Mouse (Mus musculus): Measurements from ENCODE around the gene Scn5a. TPM values are rescaled to one million over a fixed set of nuclear protein-coding genes. Genes with fewer than 3 reads are reported as not detected.

The Scn5a gene
- polyA plus RNA-seq, 1 experiment from 2014 or later: 1.5 TPM

GRCm38 (mm10) chr9:119473011-119473410, 105.8 kb downstream of the Scn5a start:
- Histone ChIP-seq H3K9me3 (no peaks in the 10 kb centered on the region), H3K36me3 (replicated peaks) (peaks cover 29% of the 10 kb centered on the region), H3K4me1 (peaks cover 23% of the 10 kb centered on the region), H3K4me3 (no peak overlapping the region), H3K27me3 (replicated peaks; ENCODE audit: low read depth, poor library complexity, severe bottlenecking) (no peaks in the 10 kb centered on the region), H3K27ac (replicated peaks) (no peak overlapping the region)
- WGBS: 84% methylated on average over 1 of the region's 1 CpGs
- no peak for DNase-seq (ENCODE audit: low spot score)

- 80% methylated on average over 11 of the region's 11 CpGs for WGBS
- Histone ChIP-seq H3K27me3 (replicated peaks; ENCODE audit: low read depth, poor library complexity, severe bottlenecking) (no peaks in the 10 kb centered on the region), H3K9me3 (no peaks in the 10 kb centered on the region), H3K4me3 (no peak overlapping the region), H3K4me1 (peaks cover 23% of the 10 kb centered on the region), H3K27ac (replicated peaks) (no peak overlapping the region), H3K36me3 (replicated peaks) (peaks cover 35% of the 10 kb centered on the region)
- DNase-seq (ENCODE audit: low spot score): no peak
These were observed 106.4 kb downstream of the Scn5a start for GRCm38 (mm10) chr9:119472412-119472918.

- no peak for DNase-seq (ENCODE audit: low spot score)
- Histone ChIP-seq H3K4me3 (no peak overlapping the region), H3K4me1 (peaks cover 13% of the 10 kb centered on the region), H3K27me3 (replicated peaks; ENCODE audit: low read depth, poor library complexity, severe bottlenecking) (no peaks in the 10 kb centered on the region), H3K9me3 (0 out of 2 replicates have a peak, but pooled peaks cover 2% of the 10 kb centered on the region), H3K36me3 (replicated peaks) (peaks cover 61% of the 10 kb centered on the region), H3K27ac (replicated peaks) (no peak overlapping the region)
- WGBS: 82% methylated on average over 8 of the region's 8 CpGs
These were observed 109.0 kb downstream of the Scn5a start for GRCm38 (mm10) chr9:119469691-119470353.

- peaks cover 99% of the 10 kb centered on the region for H3K36me3 ChIP-seq (replicated peaks)
- H3K4me1 ChIP-seq: no peaks in the 10 kb centered on the region
- no peak overlapping the region for H3K27ac ChIP-seq (replicated peaks)
- H3K4me3 ChIP-seq: no peak overlapping the region
- 0 out of 2 replicates have a peak, but pooled peaks cover 2% of the 10 kb centered on the region for H3K9me3 ChIP-seq
- peak; percentile 37 for DNase-seq (ENCODE audit: low spot score)
- no peaks in the 10 kb centered on the region for H3K27me3 ChIP-seq (replicated peaks; ENCODE audit: low read depth, poor library complexity, severe bottlenecking)
- 72% methylated on average over 7 of the region's 7 CpGs for WGBS
These were observed 113.2 kb downstream of the Scn5a start for GRCm38 (mm10) chr9:119465595-119465994.

GRCm38 (mm10) chr9:119465056-119465455, 113.8 kb downstream of the Scn5a start:
- peaks cover 96% of the 10 kb centered on the region for H3K36me3 ChIP-seq (replicated peaks)
- WGBS: 88% methylated on average over 6 of the region's 6 CpGs
- H3K9me3 ChIP-seq: 0 out of 2 replicates have a peak, but pooled peaks cover 2% of the 10 kb centered on the region
- H3K4me1 ChIP-seq: no peaks in the 10 kb centered on the region
- no peaks in the 10 kb centered on the region for H3K27me3 ChIP-seq (replicated peaks; ENCODE audit: low read depth, poor library complexity, severe bottlenecking)
- H3K4me3 ChIP-seq: no peak overlapping the region
- no peak overlapping the region for H3K27ac ChIP-seq (replicated peaks)
- no peak for DNase-seq (ENCODE audit: low spot score)

- peak; percentile 69 for DNase-seq (ENCODE audit: low spot score)
- Histone ChIP-seq H3K27ac (replicated peaks) (no peak overlapping the region), H3K27me3 (replicated peaks; ENCODE audit: low read depth, poor library complexity, severe bottlenecking) (no peaks in the 10 kb centered on the region), H3K9me3 (0 out of 2 replicates have a peak, but pooled peaks cover 2% of the 10 kb centered on the region), H3K4me1 (no peaks in the 10 kb centered on the region), H3K4me3 (no peak overlapping the region), H3K36me3 (replicated peaks) (peaks cover 90% of the 10 kb centered on the region)
- WGBS: 58% methylated on average over 8 of the region's 8 CpGs
These were observed 118.4 kb downstream of the Scn5a start for GRCm38 (mm10) chr9:119460410-119460809.

- WGBS: 91% methylated on average over 14 of the region's 14 CpGs
- H3K4me1 ChIP-seq: no peaks in the 10 kb centered on the region
- DNase-seq (ENCODE audit: low spot score): no peak
These were observed 121.7 kb downstream of the Scn5a start for GRCm38 (mm10) chr9:119457122-119457521.

GRCm38 (mm10) chr9:119455967-119456366, 122.8 kb downstream of the Scn5a start:
- no peak for DNase-seq (ENCODE audit: low spot score)
- Histone ChIP-seq H3K27me3 (replicated peaks; ENCODE audit: low read depth, poor library complexity, severe bottlenecking) (no peaks in the 10 kb centered on the region), H3K36me3 (replicated peaks) (peaks cover 88% of the 10 kb centered on the region), H3K4me1 (no peaks in the 10 kb centered on the region), H3K9me3 (no peaks in the 10 kb centered on the region), H3K27ac (replicated peaks) (no peak overlapping the region), H3K4me3 (no peak overlapping the region)
- WGBS: 92% methylated on average over 14 of the region's 14 CpGs

More at GRCm38 (mm10) chr9:119457122-119457521, 121.7 kb downstream of the Scn5a start:
- H3K4me3 ChIP-seq: no peak overlapping the region
- no peak overlapping the region for H3K27ac ChIP-seq (replicated peaks)
- H3K36me3 ChIP-seq (replicated peaks): peaks cover 88% of the 10 kb centered on the region
- H3K27me3 ChIP-seq (replicated peaks; ENCODE audit: low read depth, poor library complexity, severe bottlenecking): no peaks in the 10 kb centered on the region
- H3K9me3 ChIP-seq: no peaks in the 10 kb centered on the region

- Histone ChIP-seq H3K9me3 (no peaks in the 10 kb centered on the region), H3K4me3 (peak overlapping the region; percentile 95), H3K36me3 (replicated peaks) (peaks cover 57% of the 10 kb centered on the region), H3K4me1 (peaks cover 16% of the 10 kb centered on the region), H3K27me3 (replicated peaks; ENCODE audit: low read depth, poor library complexity, severe bottlenecking) (no peaks in the 10 kb centered on the region), H3K27ac (replicated peaks) (peak overlapping the region; percentile 96)
- no peak for DNase-seq (ENCODE audit: low spot score)
- 46% methylated on average over 6 of the region's 6 CpGs for WGBS
These were observed 133.1 kb downstream of the Scn5a start for GRCm38 (mm10) chr9:119445737-119446136.

GRCm38 (mm10) chr9:119444738-119445429, 133.9 kb downstream of the Scn5a start, which contains the start of gene Exog:
Gene Exog (plus strand): TSS chr9:119444943.
- peaks cover 16% of the 10 kb centered on the region for H3K4me1 ChIP-seq
- DNase-seq (ENCODE audit: low spot score): peak; percentile 99
- H3K9me3 ChIP-seq: no peaks in the 10 kb centered on the region
- H3K4me3 ChIP-seq: peak within 1 kb of the TSS; percentile 95
- under 1% methylated on average over 52 of the region's 52 CpGs for WGBS
- H3K36me3 ChIP-seq (replicated peaks): peaks cover 56% of the 10 kb centered on the region
- no peaks in the 10 kb centered on the region for H3K27me3 ChIP-seq (replicated peaks; ENCODE audit: low read depth, poor library complexity, severe bottlenecking)
- H3K27ac ChIP-seq (replicated peaks): peak within 1 kb of the TSS; percentile 96

GRCm38 (mm10) chr9:119438498-119439000, 140.3 kb downstream of the Scn5a start:
- no peaks in the 10 kb centered on the region for H3K4me1 ChIP-seq
- H3K27me3 ChIP-seq (replicated peaks; ENCODE audit: low read depth, poor library complexity, severe bottlenecking): no peaks in the 10 kb centered on the region
- no peak overlapping the region for H3K4me3 ChIP-seq
- H3K9me3 ChIP-seq: no peaks in the 10 kb centered on the region
- H3K36me3 ChIP-seq (replicated peaks): peaks cover 85% of the 10 kb centered on the region
- 92% methylated on average over 9 of the region's 9 CpGs for WGBS
- no peak overlapping the region for H3K27ac ChIP-seq (replicated peaks)
- DNase-seq (ENCODE audit: low spot score): no peak

GRCm38 (mm10) chr9:119438065-119438464, 140.8 kb downstream of the Scn5a start:
- H3K9me3 ChIP-seq: no peaks in the 10 kb centered on the region
- WGBS: 93% methylated on average over 12 of the region's 12 CpGs
- no peak overlapping the region for H3K4me3 ChIP-seq
- H3K27me3 ChIP-seq (replicated peaks; ENCODE audit: low read depth, poor library complexity, severe bottlenecking): no peaks in the 10 kb centered on the region
- no peak for DNase-seq (ENCODE audit: low spot score)
- no peaks in the 10 kb centered on the region for H3K4me1 ChIP-seq
- no peak overlapping the region for H3K27ac ChIP-seq (replicated peaks)
- peaks cover 89% of the 10 kb centered on the region for H3K36me3 ChIP-seq (replicated peaks)
